Mouse (Mus musculus) forebrain, postnatal 0 days (tissue): ENCODE data around the gene Sec22c. TPM values are rescaled to one million over a fixed set of nuclear protein-coding genes. Genes with fewer than 3 reads are reported as not detected.

Experiments
- ATAC-seq: fragments of 200-750 bp; cut with Nextera tagmentation; 2 replicates; pipeline ENCODE4 v1.8.0; 2017; ENCODE audit warnings: mild to moderate bottlenecking, moderate library complexity
- DNase-seq: peaks from one replicate; pipeline ENCODE4 v3.0.0-alpha.2; 2015
- H3K27ac ChIP-seq: fragments of 300-500 bp; sonication (generic); 2 replicates; pipeline ENCODE4 v1.5.1; 2014; ENCODE audit warnings: low read depth, mild to moderate bottlenecking, antibody characterized with exemption, low read length, moderate library complexity, mixed read lengths
- H3K27me3 ChIP-seq: fragments of 300-500 bp; sonication (generic); 2 replicates; pipeline ENCODE4 v1.6.1; 2014; ENCODE audit warnings: mild to moderate bottlenecking, low read length, mixed read lengths; ENCODE audit not compliant: insufficient read depth
- H3K36me3 ChIP-seq: fragments of 300-500 bp; sonication (generic); 2 replicates; pipeline ENCODE4 v1.6.1; 2014; ENCODE audit warnings: mild to moderate bottlenecking, moderate library complexity; ENCODE audit not compliant: insufficient read depth
- H3K4me1 ChIP-seq: fragments of 300-500 bp; sonication (generic); 2 replicates; pipeline ENCODE4 v1.6.1; 2014; ENCODE audit warnings: antibody characterized with exemption; ENCODE audit not compliant: insufficient read depth
- H3K4me2 ChIP-seq: fragments of 300-500 bp; sonication (generic); 2 replicates; pipeline ENCODE4 v1.6.1; 2014; ENCODE audit warnings: low read depth, mild to moderate bottlenecking, moderate library complexity
- H3K4me3 ChIP-seq: fragments of 300-500 bp; sonication (generic); 2 replicates; pipeline ENCODE4 v1.5.1; 2014; ENCODE audit warnings: low read depth, low read length, mixed read lengths
- H3K9ac ChIP-seq: fragments of 300-500 bp; sonication (generic); 2 replicates; pipeline ENCODE4 v1.6.1; 2014; ENCODE audit warnings: mild to moderate bottlenecking
- H3K9me3 ChIP-seq: fragments of 300-500 bp; sonication (generic); 2 replicates; pipeline ENCODE4 v1.6.1; 2016; ENCODE audit warnings: low read length
- CTCF ChIP-seq: sonication (generic); IDR thresholded peaks from 2 replicates; pipeline ENCODE4 v1.5.1; 2016; ENCODE audit warnings: antibody characterized with exemption, control low read depth, low read depth
- WGBS: fragments of 180-500 bp; shearing (Covaris S2); extraction: QIAGEN DNeasy Blood & Tissue Kit; methylation state at CpG from one replicate; pipeline ENCODE4 v1.1.7; 2014; 5-methylcytosine and 5-hydroxymethylcytosine counted together
- polyA plus RNA-seq: library from polyadenylated mRNA; unstranded; fragments of >200 nt; fragmentation: Nextera tagmentation; extraction: Ambion mirVana; gene quantifications from 2 replicates; pipeline ENCODE4 v1.2.1, GENCODE M21; 2015
- total RNA-seq: library from RNA; depleted of rRNA; stranded (reverse); fragments of >200 nt; gene quantifications from 2 replicates; pipeline ENCODE4 v1.2.3, GENCODE M21; 2014

Sec22c gene
- total and polyA plus RNA-seq, 2 experiments from 2014 or later = 24.8 to 36.3 TPM

DNA sequence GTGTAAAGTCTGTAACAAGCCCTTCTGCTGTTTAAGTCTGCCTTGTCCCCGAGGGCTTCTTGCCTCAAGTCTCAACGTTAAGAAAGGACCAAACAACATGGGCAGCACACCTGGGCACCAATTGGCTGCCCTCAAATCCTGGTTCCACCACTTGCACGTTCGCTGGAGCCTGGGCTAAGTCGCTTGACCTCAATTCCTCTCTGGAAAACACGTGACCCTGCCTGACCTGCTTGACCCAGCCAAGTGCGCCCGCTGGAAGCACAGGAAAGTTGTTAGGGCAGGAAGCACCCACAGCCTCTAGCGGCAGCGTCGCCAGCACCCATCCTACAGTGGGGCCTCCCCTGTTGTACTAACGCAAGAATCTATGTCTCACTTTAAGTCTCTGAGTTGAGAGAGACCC is 10.6 kb downstream of the Sec22c start:
- DNase-seq (no peak), ATAC-seq (no peak)
- no peak for TF ChIP-seq CTCF
- Histone ChIP-seq H3K9ac (no peak overlapping the region), H3K36me3 (peaks cover 29% of the 10 kb centered on the region), H3K4me2 (no peak overlapping the region), H3K27ac (no peak overlapping the region), H3K9me3 (no peaks in the 10 kb centered on the region), H3K4me3 (no peak overlapping the region), H3K4me1 (peaks cover 8% of the 10 kb centered on the region), H3K27me3 (no peaks in the 10 kb centered on the region)
- 86% methylated on average over 12 of the region's 12 CpGs for WGBS

GRCm38 (mm10) chr9:121690734-121691133 is 14.6 kb downstream of the Sec22c start:
- 71% methylated on average over 7 of the region's 7 CpGs for WGBS
- Histone ChIP-seq H3K4me1 (peaks cover 12% of the 10 kb centered on the region), H3K9me3 (no peaks in the 10 kb centered on the region), H3K36me3 (peaks cover 37% of the 10 kb centered on the region), H3K27me3 (no peaks in the 10 kb centered on the region), H3K4me2 (peak overlapping the region; percentile 43), H3K4me3 (no peak overlapping the region), H3K27ac (peak overlapping the region; percentile 86), H3K9ac (0 out of 2 replicates have a peak overlapping the region, but pooled peaks have one; percentile 0)
- peak; percentile 36 for ATAC-seq
- no peak for TF ChIP-seq CTCF
- DNase-seq = no peak

GRCm38 (mm10) chr9:121690200-121690651 is 15.1 kb downstream of the Sec22c start:
- no peak for TF ChIP-seq CTCF
- peak overlapping the region; percentile 10; the same call in 1 of the 2 replicates for H3K4me3 ChIP-seq
- H3K9ac ChIP-seq = peak overlapping the region; percentile 22
- WGBS = 27% methylated on average over 15 of the region's 15 CpGs
- H3K4me2 ChIP-seq = peak overlapping the region; percentile 43
- peak; percentile 84 for DNase-seq
- peak; percentile 96 for ATAC-seq
- no peaks in the 10 kb centered on the region for H3K9me3 ChIP-seq
- H3K27ac ChIP-seq = peak overlapping the region; percentile 86
- H3K36me3 ChIP-seq = peaks cover 39% of the 10 kb centered on the region
- H3K27me3 ChIP-seq = no peaks in the 10 kb centered on the region
- H3K4me1 ChIP-seq = peaks cover 12% of the 10 kb centered on the region

DNA sequence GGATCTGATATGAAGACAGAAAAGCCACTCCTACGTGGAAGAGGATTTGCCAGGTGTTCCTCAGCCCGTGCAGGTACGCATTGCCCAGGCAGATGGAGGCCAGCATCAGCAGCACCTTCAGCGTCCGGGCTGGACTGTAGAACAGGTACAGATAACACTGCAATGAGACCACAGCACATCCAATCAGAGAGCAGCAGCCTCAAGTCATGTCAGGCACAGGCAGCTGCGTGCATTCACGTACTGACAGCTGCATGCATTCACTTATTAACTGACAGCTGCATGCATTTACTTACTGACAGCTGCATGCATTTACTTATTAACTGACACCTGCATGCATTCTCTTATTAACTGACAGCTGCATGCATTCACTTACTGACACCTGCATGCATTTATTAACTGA is 20.6 kb downstream of the Sec22c start:
- Histone ChIP-seq H3K4me1 (peaks cover 4% of the 10 kb centered on the region), H3K9ac (no peak overlapping the region), H3K4me3 (no peak overlapping the region), H3K27ac (no peak overlapping the region), H3K4me2 (no peak overlapping the region), H3K27me3 (no peaks in the 10 kb centered on the region), H3K9me3 (no peaks in the 10 kb centered on the region), H3K36me3 (peaks cover 53% of the 10 kb centered on the region)
- DNase-seq (no peak), ATAC-seq (no peak)
- TF ChIP-seq CTCF = no peak
- 84% methylated on average over 7 of the region's 7 CpGs for WGBS

DNA sequence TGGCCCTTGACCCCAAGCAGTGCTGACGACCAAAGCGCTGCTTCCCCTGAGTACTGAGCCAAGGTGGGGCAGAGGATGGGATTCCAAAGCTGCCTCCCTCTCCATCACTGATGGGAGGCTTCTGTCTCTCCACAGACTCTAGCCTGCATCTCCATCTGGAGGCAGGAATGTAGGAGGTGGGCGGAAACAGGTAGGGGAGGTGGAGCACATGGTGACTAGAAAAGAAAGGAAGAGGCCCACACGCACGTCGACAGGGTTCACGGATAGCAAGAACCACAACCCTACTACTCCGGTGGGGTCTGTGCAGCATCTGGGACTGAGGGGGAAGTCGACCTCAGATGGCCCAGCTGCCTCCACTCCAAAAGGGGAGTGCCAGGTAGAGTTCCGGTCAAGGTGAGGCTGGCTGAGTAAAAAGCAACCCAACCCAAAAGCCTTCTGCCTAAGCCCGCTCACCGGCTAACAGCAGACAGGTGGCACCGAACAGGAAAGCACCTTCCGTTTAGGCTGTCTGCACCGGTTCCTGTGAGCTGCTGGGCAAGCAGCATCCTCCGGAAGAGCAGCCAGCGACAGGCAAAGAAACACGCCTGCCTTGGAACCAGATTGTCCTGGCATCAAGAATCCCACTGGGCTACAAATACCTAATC is 23.1 kb downstream of the Sec22c start:
- TF ChIP-seq CTCF = no peak
- Histone ChIP-seq H3K36me3 (peaks cover 38% of the 10 kb centered on the region), H3K27me3 (no peaks in the 10 kb centered on the region), H3K4me1 (no peaks in the 10 kb centered on the region), H3K9me3 (no peaks in the 10 kb centered on the region), H3K9ac (no peak overlapping the region), H3K4me2 (no peak overlapping the region), H3K4me3 (no peak overlapping the region), H3K27ac (no peak overlapping the region)
- 79% methylated on average over 18 of the region's 18 CpGs for WGBS
- ATAC-seq (no peak), DNase-seq (no peak)

DNA sequence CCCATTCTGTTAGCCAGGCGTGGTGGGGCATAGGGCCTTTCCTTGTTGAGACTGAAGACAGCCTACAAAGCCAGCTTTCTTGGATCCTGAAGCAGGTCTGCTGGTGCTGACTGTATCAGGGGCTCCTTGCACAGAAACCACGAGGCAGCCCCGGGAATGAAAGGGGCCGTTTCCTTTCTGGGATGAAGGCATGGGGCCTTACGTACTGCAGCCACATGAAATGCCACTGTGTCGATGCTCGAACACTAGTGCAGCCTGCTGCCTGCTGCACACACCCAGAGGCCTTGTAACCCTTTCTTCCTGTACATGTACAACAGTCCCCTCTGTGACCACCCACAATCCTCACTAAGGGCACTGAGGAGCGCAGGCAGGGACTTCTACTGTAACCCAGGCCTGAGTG is 24.1 kb downstream of the Sec22c start:
- Histone ChIP-seq H3K4me2 (no peak overlapping the region), H3K9me3 (no peaks in the 10 kb centered on the region), H3K4me1 (no peaks in the 10 kb centered on the region), H3K27ac (no peak overlapping the region), H3K9ac (no peak overlapping the region), H3K36me3 (peaks cover 38% of the 10 kb centered on the region), H3K4me3 (no peak overlapping the region), H3K27me3 (no peaks in the 10 kb centered on the region)
- ATAC-seq = no peak
- TF ChIP-seq CTCF = no peak
- WGBS = 81% methylated on average over 8 of the region's 8 CpGs
- DNase-seq = no peak

GRCm38 (mm10) chr9:121679549-121679948 is 25.7 kb downstream of the Sec22c start:
- no peak overlapping the region for H3K27ac ChIP-seq
- 24% methylated on average over 6 of the region's 6 CpGs for WGBS

More at GRCm38 (mm10) chr9:121679549-121679948, 25.7 kb downstream of the Sec22c start:
- ATAC-seq = peak; percentile 81
- H3K4me2 ChIP-seq = no peak overlapping the region
- peak; percentile 84 for TF ChIP-seq CTCF
- no peak overlapping the region for H3K9ac ChIP-seq
- no peaks in the 10 kb centered on the region for H3K4me1 ChIP-seq
- no peaks in the 10 kb centered on the region for H3K9me3 ChIP-seq
- peak; percentile 72 for DNase-seq
- no peak overlapping the region for H3K4me3 ChIP-seq
- no peaks in the 10 kb centered on the region for H3K27me3 ChIP-seq
- H3K36me3 ChIP-seq = peaks cover 24% of the 10 kb centered on the region
